ENCODE assay signal across 14 mouse cellular contexts in genomic region chr5:9703385-9704009, GRCm38 (mm10). TPM values are rescaled to one million over a fixed set of nuclear protein-coding genes. Genes with fewer than 3 reads are reported as not detected.
A peak's percentile ranks its signal among the peaks of the same experiment; 100 is the strongest.
DNase-seq lines count a peak whose midpoint lies in the region; ATAC-seq and TF ChIP-seq lines count a peak whose summit lies in the region.
"Had no signal": no experiment of that assay in that cellular context is flagged by ENCODE, and none has a peak within 500 bp of the region (broad histone marks: within the 10 kb centered on the region; RNA-seq: fewer than 3 reads in every experiment).

No protein-coding gene starts in this region.

- no peaks in the 10 kb centered on the region for H3K9me3 ChIP-seq in forebrain, embryonic 13.5 days (replicated peaks)
- H3K9me3 ChIP-seq in midbrain, embryonic 10.5 days (replicated peaks): peaks cover 6% of the 10 kb centered on the region; the same call in 1 of the 2 replicates
- no peaks in the 10 kb centered on the region for H3K9me3 ChIP-seq in stomach, postnatal 0 days (ENCODE audit: control insufficient read depth, low read length)

- peak; percentile 40 for DNase-seq in right cerebral cortex, postnatal 10 days (ENCODE audit: low spot score in 2 of 2)
- no peak for DNase-seq in right cerebral cortex, postnatal 25 days
- DNase-seq in midbrain, embryonic 10.5 days (ENCODE audit: low spot score): peak; percentile 25
- DNase-seq in stomach, postnatal 0 days (ENCODE audit: low spot score): no peak
- no peak for DNase-seq in kidney, postnatal 14 days
- no peak for DNase-seq in cerebellum, adult 11-12 months
- DNase-seq: cerebellum, adult 2 months; gastrocnemius, postnatal 14 days; thymus, postnatal 14 days had no signal

- no peak overlapping the region for H3K27ac ChIP-seq in forebrain, embryonic 13.5 days
- H3K27ac ChIP-seq in midbrain, embryonic 10.5 days (replicated peaks): peak overlapping the region; percentile 69
- H3K27ac ChIP-seq in stomach, postnatal 0 days (replicated peaks): no peak overlapping the region
- H3K27ac ChIP-seq: macrophage had no signal

- no peak for TF ChIP-seq EP300 in stomach, postnatal 0 days (optimal IDR thresholded peaks at IDR 0.05)

- H3K4me1 ChIP-seq in forebrain, embryonic 13.5 days: peaks cover 11% of the 10 kb centered on the region; the same call in 1 of the 2 replicates
- peaks cover 27% of the 10 kb centered on the region for H3K4me1 ChIP-seq in midbrain, embryonic 10.5 days
- no peaks in the 10 kb centered on the region for H3K4me1 ChIP-seq in stomach, postnatal 0 days (replicated peaks; ENCODE audit: control insufficient read depth, insufficient read depth)

- peak; percentile 82 for ATAC-seq in forebrain, embryonic 13.5 days
- ATAC-seq in stomach, postnatal 0 days (ENCODE audit: low FRiP score, low TSS enrichment): no peak
- no peak for ATAC-seq in megakaryocyte progenitor cell, adult 5-6 weeks (replicated peaks; ENCODE audit: poor library complexity)

- H3K36me3 ChIP-seq in forebrain, embryonic 13.5 days (ENCODE audit: poor library complexity, severe bottlenecking): no peaks in the 10 kb centered on the region
- peaks cover 5% of the 10 kb centered on the region; the same call in 1 of the 2 replicates for H3K36me3 ChIP-seq in midbrain, embryonic 10.5 days
- H3K36me3 ChIP-seq in stomach, postnatal 0 days (ENCODE audit: control insufficient read depth, insufficient read depth, low read length): no peaks in the 10 kb centered on the region

- H3K27me3 ChIP-seq in forebrain, embryonic 13.5 days: peaks cover 42% of the 10 kb centered on the region
- no peaks in the 10 kb centered on the region; the same call in 1 of the 2 replicates for H3K27me3 ChIP-seq in midbrain, embryonic 10.5 days (ENCODE audit: low read depth, poor library complexity, severe bottlenecking)
- no peaks in the 10 kb centered on the region for H3K27me3 ChIP-seq in stomach, postnatal 0 days (ENCODE audit: control insufficient read depth, insufficient read depth, low read length)

- H3K9ac ChIP-seq in forebrain, embryonic 13.5 days: no peak overlapping the region
- H3K9ac ChIP-seq in stomach, postnatal 0 days (ENCODE audit: low read length): no peak overlapping the region

- 9% methylated on average over 3 of the region's 3 CpGs for WGBS in forebrain, embryonic 13.5 days
- WGBS in midbrain, embryonic 10.5 days: 25% methylated on average over 3 of the region's 3 CpGs
- WGBS in stomach, postnatal 0 days: 50% methylated on average over 3 of the region's 3 CpGs

- no peak overlapping the region for H3K4me2 ChIP-seq in forebrain, embryonic 13.5 days
- H3K4me2 ChIP-seq in stomach, postnatal 0 days (replicated peaks; ENCODE audit: low read depth): no peak overlapping the region

- H3K4me3 ChIP-seq in forebrain, embryonic 13.5 days: no peak overlapping the region
- H3K4me3 ChIP-seq in midbrain, embryonic 10.5 days: no peak overlapping the region
- no peak overlapping the region for H3K4me3 ChIP-seq in stomach, postnatal 0 days (ENCODE audit: low read depth, low read length)

- 0 out of 2 replicates have a peak, but pooled peaks have one; percentile 21 for TF ChIP-seq CTCF in stomach, postnatal 0 days (IDR thresholded peaks at IDR 0.05; ENCODE audit: low read depth)

RNA-seq across cellular contexts. Expression of gene Grm3, which starts 21.5 kb away (rescaled TPM):
- 3.6 and 7.2 TPM in 2 replicates for polyA plus RNA-seq in forebrain, embryonic 13.5 days (2015; fragmentation: Nextera tagmentation; extraction: Ambion mirVana)
- 1.7 and 4.0 TPM in 2 replicates for polyA plus RNA-seq in midbrain, embryonic 10.5 days (2016; fragmentation: Nextera tagmentation; extraction: Ambion mirVana)
- 0.59 and 0.90 TPM in 2 replicates for polyA plus RNA-seq in stomach, postnatal 0 days (2015; fragmentation: Nextera tagmentation; extraction: Ambion mirVana)
- total RNA-seq in megakaryocyte progenitor cell, adult 5-6 weeks (2015): not detected in 2 replicates
- not detected in 2 replicates for total RNA-seq in megakaryocyte progenitor cell, adult 5-6 weeks (2017)
- total RNA-seq: hematopoietic stem cell, adult 5-6 weeks; liver, adult 2 months had no signal
- polyA plus RNA-seq: liver, adult 2 months; macrophage had no signal

Comparison
In these comparisons a context has a peak if more than half of its experiments do, and no peak if none do; other contexts are left out.
1. DNase-seq: peak in right cerebral cortex, postnatal 10 days (2 of 2) and midbrain, embryonic 10.5 days (single experiment); none in right cerebral cortex, postnatal 25 days (single experiment), stomach, postnatal 0 days (single experiment), kidney, postnatal 14 days (single experiment) and cerebellum, adult 11-12 months (single experiment).